Mouse (Mus musculus): ENCODE results near the gene Slc40a1.

The Slc40a1 gene

DNA sequence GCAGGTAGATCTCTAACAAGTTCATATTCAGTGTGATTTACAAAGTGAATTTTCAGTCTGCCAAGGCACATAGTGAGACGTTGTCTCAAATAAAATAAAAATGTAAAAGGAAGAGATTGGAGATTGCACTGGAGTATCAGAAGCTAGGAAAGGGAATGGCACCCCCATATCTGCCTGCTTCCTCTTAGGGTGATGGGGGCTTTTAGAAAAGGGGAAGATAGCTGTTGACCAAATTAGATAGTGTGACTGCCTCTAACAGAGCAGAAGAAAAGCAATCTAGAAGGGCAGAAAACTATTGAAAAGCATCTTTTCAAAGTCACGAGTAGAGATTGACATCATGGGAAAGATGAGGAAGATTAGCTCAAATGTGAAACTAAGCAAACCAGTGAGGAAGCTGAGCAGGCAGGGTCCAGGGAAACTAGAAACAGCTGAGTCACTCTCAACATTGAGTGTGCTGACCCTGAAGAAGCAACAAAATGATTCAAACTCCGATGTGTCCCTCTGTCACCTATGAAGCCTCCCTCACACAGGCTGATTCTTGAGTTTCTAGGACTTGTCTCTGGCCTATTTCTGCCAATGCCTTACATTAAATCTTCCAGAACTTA lies 45.0 kb downstream of the Slc40a1 start:
- WGBS: 76% methylated on average over 3 of the region's 3 CpGs

DNA sequence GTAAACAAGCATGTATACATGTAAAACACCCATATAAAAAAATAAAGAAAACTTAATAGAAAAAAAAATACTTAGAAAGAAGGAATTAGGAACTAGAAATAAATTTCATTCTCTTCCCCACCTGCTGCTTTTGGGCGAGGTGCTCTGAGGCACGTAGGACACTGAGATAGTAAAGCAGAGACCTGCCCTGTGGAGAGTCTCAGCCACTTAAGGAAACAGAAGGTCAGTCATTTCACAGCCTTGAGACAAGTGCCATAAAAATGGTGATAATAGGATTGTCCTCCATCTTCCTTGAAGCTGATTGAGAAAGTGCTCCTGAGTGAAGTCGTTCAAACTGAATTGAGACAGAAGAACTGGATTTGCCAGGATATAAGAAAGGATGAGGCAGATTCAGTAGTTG lies 48.9 kb downstream of the Slc40a1 start:
- 93% methylated on average over 3 of the region's 3 CpGs for WGBS

DNA sequence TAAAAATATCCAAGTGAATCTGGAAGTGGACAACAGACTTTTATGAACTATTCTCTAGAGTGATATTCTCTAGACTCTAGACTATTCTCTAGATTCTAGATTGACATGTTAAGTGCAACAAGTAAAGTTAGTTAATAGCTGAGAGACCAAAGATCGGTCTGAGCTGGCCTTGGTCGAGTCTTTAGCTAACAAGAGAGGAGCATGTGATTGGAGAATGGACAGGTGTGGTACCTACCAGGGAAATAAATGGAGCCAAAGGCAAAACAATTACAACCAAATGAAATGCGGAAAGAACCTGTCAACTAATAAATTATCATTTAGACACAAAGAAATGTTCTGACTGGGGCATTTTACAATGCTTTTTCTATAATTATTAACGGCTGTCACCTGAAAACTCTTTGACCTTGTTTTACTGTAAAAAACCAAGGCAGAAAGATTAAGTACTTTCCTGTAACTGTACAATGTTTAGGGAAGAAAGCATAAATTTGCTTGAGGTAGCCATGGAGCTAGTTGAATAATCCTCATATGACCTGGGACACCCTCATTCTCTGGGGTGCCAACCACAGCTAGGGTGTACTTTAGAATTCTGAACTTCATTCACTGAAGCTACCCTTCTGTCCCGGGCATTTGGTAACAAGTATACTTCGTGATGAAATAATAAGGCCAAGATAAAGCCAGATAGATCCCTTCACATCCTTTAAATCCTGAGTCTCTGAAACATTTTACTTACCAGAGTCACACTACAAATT lies 49.7 kb downstream of the Slc40a1 start:
- 90% methylated on average over 6 of the region's 6 CpGs for WGBS

- 81% methylated on average over 2 of the region's 2 CpGs for WGBS
Measured at GRCm38 (mm10) chr1:45875640-45876039, 50.7 kb downstream of the Slc40a1 start.

GRCm38 (mm10) chr1:45873250-45873649 lies 53.1 kb downstream of the Slc40a1 start:
- 81% methylated on average over 2 of the region's 2 CpGs for WGBS

DNA sequence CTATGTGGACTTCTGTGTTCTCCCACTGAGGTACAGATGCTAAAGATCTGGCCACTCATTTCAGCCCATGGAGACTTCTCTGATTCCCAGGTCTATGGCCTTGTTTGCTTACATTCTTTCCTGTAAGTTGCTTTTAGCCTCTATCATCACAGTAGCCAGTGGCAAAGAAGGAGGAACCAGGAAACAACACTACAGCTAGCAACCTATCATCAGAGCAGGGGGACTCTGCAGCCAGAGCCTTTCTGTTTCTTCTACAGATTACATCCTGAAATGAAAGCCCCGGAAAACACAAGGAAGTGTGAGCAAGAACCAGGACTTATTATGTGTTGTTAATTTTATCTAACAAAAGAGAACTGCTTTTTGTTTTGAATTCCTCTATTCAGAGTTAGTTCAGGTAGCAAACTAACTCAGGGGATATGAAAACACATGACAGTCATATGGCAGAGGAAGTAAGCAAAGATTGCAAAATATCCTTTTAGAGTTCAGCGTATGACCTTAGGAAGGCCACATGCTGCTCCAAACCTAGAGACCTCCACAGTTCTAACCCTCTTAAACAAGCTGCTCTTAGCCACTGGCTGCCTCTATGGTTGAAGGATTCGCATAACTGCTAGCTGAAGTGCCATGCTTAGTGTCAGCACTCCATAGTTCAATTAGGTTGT lies 57.7 kb downstream of the Slc40a1 start:
- WGBS: 79% methylated on average over 3 of the region's 3 CpGs

- 69% methylated on average over 1 of the region's 1 CpGs for WGBS
Measured at GRCm38 (mm10) chr1:45868050-45868449, 58.3 kb downstream of the Slc40a1 start.

- WGBS: 71% methylated on average over 3 of the region's 3 CpGs
Measured at GRCm38 (mm10) chr1:45866288-45867018, 59.9 kb downstream of the Slc40a1 start.

- WGBS: 77% methylated on average over 5 of the region's 5 CpGs
Measured at GRCm38 (mm10) chr1:45865727-45866126, 60.6 kb downstream of the Slc40a1 start.

- WGBS: 62% methylated on average over 1 of the region's 1 CpGs
Measured at GRCm38 (mm10) chr1:45865316-45865715, 61.0 kb downstream of the Slc40a1 start.

- WGBS: 66% methylated on average over 4 of the region's 4 CpGs
Measured at GRCm38 (mm10) chr1:45864564-45865014, 61.7 kb downstream of the Slc40a1 start.

GRCm38 (mm10) chr1:45863641-45864040 lies 62.7 kb downstream of the Slc40a1 start:
- 94% methylated on average over 3 of the region's 3 CpGs for WGBS

- 36% methylated on average over 5 of the region's 5 CpGs for WGBS
Measured at GRCm38 (mm10) chr1:45860349-45860748, 66.0 kb downstream of the Slc40a1 start.
